Mouse (Mus musculus): ENCODE results near the gene Krtap5-2. TPM values are rescaled to one million over a fixed set of nuclear protein-coding genes. Genes with fewer than 3 reads are reported as not detected.
"Not testable (repeated sequence)": the region's sequence is repeated elsewhere in the genome, so short reads cannot be mapped to it uniquely, and the experiment has no call there.

The Krtap5-2 gene
- polyA plus RNA-seq, 1 experiment = not detected

GRCm38 (mm10) chr7:142198748-142199147, 22.9 kb upstream of the Krtap5-2 start:
- Histone ChIP-seq H3K4me3 (ENCODE audit: low read depth, low read length) (no peak overlapping the region), H3K27ac (ENCODE audit: insufficient read depth, low read length) (no peak overlapping the region), H3K9me3 (replicated peaks; ENCODE audit: control insufficient read depth, insufficient read depth, low read length, poor library complexity, severe bottlenecking) (peaks cover 15% of the 10 kb centered on the region), H3K36me3 (ENCODE audit: control insufficient read depth, insufficient read depth, low read length, poor library complexity, severe bottlenecking) (no peaks in the 10 kb centered on the region), H3K4me1 (ENCODE audit: control insufficient read depth, insufficient read depth, low read length) (no peaks in the 10 kb centered on the region), H3K27me3 (ENCODE audit: control insufficient read depth, insufficient read depth, low read length, poor library complexity, severe bottlenecking) (no peaks in the 10 kb centered on the region), H3K9ac (ENCODE audit: low read depth, poor library complexity, severe bottlenecking) (no peak overlapping the region)
- TF ChIP-seq EP300 (IDR thresholded peaks at IDR 0.05; ENCODE audit: insufficient read depth, low read depth, low read length) (no peak), POLR2A (IDR thresholded peaks at IDR 0.05; ENCODE audit: insufficient read depth, low read length) (no peak)

DNA sequence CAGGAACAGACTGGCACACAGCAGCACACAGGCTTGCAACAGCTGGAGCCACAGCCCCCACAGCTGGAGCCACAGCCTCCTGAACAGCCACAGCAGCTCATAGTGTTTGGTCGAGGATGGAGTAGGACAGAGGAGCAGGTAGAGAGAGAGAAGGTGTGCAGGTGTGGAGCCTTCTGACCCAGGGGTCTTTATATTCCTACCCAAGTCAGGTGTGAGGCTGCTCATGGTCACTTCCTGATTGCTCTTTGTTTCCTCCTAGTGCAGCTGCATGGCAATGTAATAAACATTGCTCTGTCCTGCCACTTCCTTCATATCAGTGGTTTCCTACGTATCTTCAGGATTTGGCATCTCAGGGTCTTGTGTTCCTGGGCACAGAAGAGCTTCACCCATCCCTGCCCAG, 14.5 kb upstream of the Krtap5-2 start, which contains the start of gene Gm10153:
Gene Gm10153, minus strand, starts transcription at position 101 of the 400 bp plus-strand sequence.
- Histone ChIP-seq H3K27me3 (ENCODE audit: control insufficient read depth, insufficient read depth, low read length, poor library complexity, severe bottlenecking) (no peaks in the 10 kb centered on the region), H3K9me3 (replicated peaks; ENCODE audit: control insufficient read depth, insufficient read depth, low read length, poor library complexity, severe bottlenecking) (peaks cover 16% of the 10 kb centered on the region)
- TF ChIP-seq EP300 (IDR thresholded peaks at IDR 0.05; ENCODE audit: insufficient read depth, low read depth, low read length) (no peak), POLR2A (IDR thresholded peaks at IDR 0.05; ENCODE audit: insufficient read depth, low read length) (no peak), CTCF (IDR thresholded peaks at IDR 0.05; ENCODE audit: low read depth, low read length) (no peak)

GRCm38 (mm10) chr7:142188156-142188555, 12.4 kb upstream of the Krtap5-2 start:
- Histone ChIP-seq H3K27me3 (ENCODE audit: control insufficient read depth, insufficient read depth, low read length, poor library complexity, severe bottlenecking) (no peaks in the 10 kb centered on the region), H3K9me3 (replicated peaks; ENCODE audit: control insufficient read depth, insufficient read depth, low read length, poor library complexity, severe bottlenecking) (no peaks in the 10 kb centered on the region), H3K9ac (ENCODE audit: low read depth, poor library complexity, severe bottlenecking) (no peak overlapping the region), H3K27ac (ENCODE audit: insufficient read depth, low read length) (no peak overlapping the region), H3K4me1 (ENCODE audit: control insufficient read depth, insufficient read depth, low read length) (no peaks in the 10 kb centered on the region), H3K4me3 (ENCODE audit: low read depth, low read length) (no peak overlapping the region), H3K36me3 (ENCODE audit: control insufficient read depth, insufficient read depth, low read length, poor library complexity, severe bottlenecking) (no peaks in the 10 kb centered on the region)
- no peak for TF ChIP-seq EP300 (IDR thresholded peaks at IDR 0.05; ENCODE audit: insufficient read depth, low read depth, low read length)
- no peak for TF ChIP-seq CTCF (IDR thresholded peaks at IDR 0.05; ENCODE audit: low read depth, low read length)

More for the DNA sequence above, 14.5 kb upstream of the Krtap5-2 start, which contains the start of gene Gm10153:
- Histone ChIP-seq H3K9ac (ENCODE audit: low read depth, poor library complexity, severe bottlenecking) (no peak within 1 kb of the TSS), H3K27ac (ENCODE audit: insufficient read depth, low read length) (no peak within 1 kb of the TSS), H3K36me3 (ENCODE audit: control insufficient read depth, insufficient read depth, low read length, poor library complexity, severe bottlenecking) (no peaks in the 10 kb centered on the region), H3K4me1 (ENCODE audit: control insufficient read depth, insufficient read depth, low read length) (no peaks in the 10 kb centered on the region), H3K4me3 (ENCODE audit: low read depth, low read length) (no peak within 1 kb of the TSS)

DNA sequence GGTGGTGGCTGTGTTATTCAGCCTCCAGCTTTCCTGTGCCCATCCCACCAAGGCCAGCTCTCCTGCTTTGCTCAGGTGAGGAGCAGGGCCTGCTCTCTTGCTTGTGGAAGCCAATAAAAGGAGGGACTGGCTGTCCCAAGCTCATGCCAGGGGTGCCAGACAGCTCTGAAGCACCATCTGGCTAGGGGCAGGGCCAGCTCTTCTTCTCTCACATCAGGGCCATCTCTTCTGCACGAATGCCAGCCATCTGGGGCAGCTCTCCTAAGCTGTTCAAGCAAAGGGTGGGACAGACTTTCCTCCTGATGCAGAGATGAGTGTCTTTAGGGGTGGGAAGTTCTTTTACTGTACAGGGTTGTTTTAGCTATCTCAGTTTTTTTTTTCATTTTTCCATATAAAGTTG, 5.2 kb upstream of the Krtap5-2 start:
- no peak overlapping the region for H3K9ac ChIP-seq (ENCODE audit: low read depth, poor library complexity, severe bottlenecking)
- no peaks in the 10 kb centered on the region for H3K27me3 ChIP-seq (ENCODE audit: control insufficient read depth, insufficient read depth, low read length, poor library complexity, severe bottlenecking)
- H3K27ac ChIP-seq (ENCODE audit: insufficient read depth, low read length) = no peak overlapping the region
- no peak overlapping the region for H3K4me3 ChIP-seq (ENCODE audit: low read depth, low read length)
- H3K9me3 ChIP-seq (replicated peaks; ENCODE audit: control insufficient read depth, insufficient read depth, low read length, poor library complexity, severe bottlenecking) = no peaks in the 10 kb centered on the region; the same call in 1 of the 2 replicates
- no peaks in the 10 kb centered on the region for H3K36me3 ChIP-seq (ENCODE audit: control insufficient read depth, insufficient read depth, low read length, poor library complexity, severe bottlenecking)
- H3K4me1 ChIP-seq (ENCODE audit: control insufficient read depth, insufficient read depth, low read length) = no peaks in the 10 kb centered on the region
- TF ChIP-seq POLR2A (IDR thresholded peaks at IDR 0.05; ENCODE audit: insufficient read depth, low read length) = no peak
- TF ChIP-seq CTCF (IDR thresholded peaks at IDR 0.05; ENCODE audit: low read depth, low read length) = no peak
- TF ChIP-seq EP300 (IDR thresholded peaks at IDR 0.05; ENCODE audit: insufficient read depth, low read depth, low read length) = no peak

- Histone ChIP-seq H3K4me3 (ENCODE audit: low read depth, low read length) (no peak overlapping the region), H3K36me3 (ENCODE audit: control insufficient read depth, insufficient read depth, low read length, poor library complexity, severe bottlenecking) (no peaks in the 10 kb centered on the region), H3K4me1 (ENCODE audit: control insufficient read depth, insufficient read depth, low read length) (no peaks in the 10 kb centered on the region), H3K9me3 (replicated peaks; ENCODE audit: control insufficient read depth, insufficient read depth, low read length, poor library complexity, severe bottlenecking) (no peaks in the 10 kb centered on the region; the same call in 1 of the 2 replicates), H3K27me3 (ENCODE audit: control insufficient read depth, insufficient read depth, low read length, poor library complexity, severe bottlenecking) (no peaks in the 10 kb centered on the region), H3K27ac (ENCODE audit: insufficient read depth, low read length) (no peak overlapping the region), H3K9ac (ENCODE audit: low read depth, poor library complexity, severe bottlenecking) (no peak overlapping the region)
- no peak for TF ChIP-seq EP300 (IDR thresholded peaks at IDR 0.05; ENCODE audit: insufficient read depth, low read depth, low read length)
- no peak for TF ChIP-seq CTCF (IDR thresholded peaks at IDR 0.05; ENCODE audit: low read depth, low read length)
- no peak for TF ChIP-seq POLR2A (IDR thresholded peaks at IDR 0.05; ENCODE audit: insufficient read depth, low read length)
Observed at GRCm38 (mm10) chr7:142178685-142179084, 2.9 kb upstream of the Krtap5-2 start.

GRCm38 (mm10) chr7:142169836-142170235, 6.0 kb downstream of the Krtap5-2 start:
- Histone ChIP-seq H3K36me3 (ENCODE audit: control insufficient read depth, insufficient read depth, low read length, poor library complexity, severe bottlenecking) (no peaks in the 10 kb centered on the region), H3K9ac (ENCODE audit: low read depth, poor library complexity, severe bottlenecking) (no peak overlapping the region), H3K4me1 (ENCODE audit: control insufficient read depth, insufficient read depth, low read length) (no peaks in the 10 kb centered on the region), H3K27me3 (ENCODE audit: control insufficient read depth, insufficient read depth, low read length, poor library complexity, severe bottlenecking) (no peaks in the 10 kb centered on the region), H3K27ac (ENCODE audit: insufficient read depth, low read length) (no peak overlapping the region), H3K4me3 (ENCODE audit: low read depth, low read length) (no peak overlapping the region), H3K9me3 (replicated peaks; ENCODE audit: control insufficient read depth, insufficient read depth, low read length, poor library complexity, severe bottlenecking) (no peaks in the 10 kb centered on the region)
- no peak for TF ChIP-seq POLR2A (IDR thresholded peaks at IDR 0.05; ENCODE audit: insufficient read depth, low read length)
- TF ChIP-seq EP300 (IDR thresholded peaks at IDR 0.05; ENCODE audit: insufficient read depth, low read depth, low read length) = no peak

DNA sequence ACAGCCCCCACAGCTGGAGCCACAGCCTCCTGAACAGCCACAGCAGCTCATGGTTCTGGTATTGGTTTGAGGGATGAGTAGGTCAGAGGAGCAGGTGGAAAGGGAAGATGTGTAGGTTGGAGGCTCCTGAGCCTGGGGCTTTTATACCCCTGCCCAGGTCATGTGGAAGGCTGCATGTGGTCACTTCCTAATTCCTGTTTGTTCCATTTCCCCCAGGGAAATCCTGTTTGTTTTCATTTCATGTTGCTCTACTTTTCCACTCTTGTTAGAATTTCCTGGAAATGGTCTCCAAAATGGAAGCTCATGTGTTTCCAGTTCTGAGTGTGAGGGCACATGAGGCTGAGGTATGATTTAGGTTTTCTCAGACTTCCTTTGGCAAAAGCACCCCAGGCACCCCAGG, 10.2 kb downstream of the Krtap5-2 start, which contains the start of gene Gm4553:
Gene Gm4553, minus strand, starts transcription at position 101 of the 400 bp plus-strand sequence.
- H3K27me3 ChIP-seq (ENCODE audit: control insufficient read depth, insufficient read depth, low read length, poor library complexity, severe bottlenecking); H3K9ac ChIP-seq (ENCODE audit: low read depth, poor library complexity, severe bottlenecking); H3K4me1 ChIP-seq (ENCODE audit: control insufficient read depth, insufficient read depth, low read length); H3K36me3 ChIP-seq (ENCODE audit: control insufficient read depth, insufficient read depth, low read length, poor library complexity, severe bottlenecking); H3K27ac ChIP-seq (ENCODE audit: insufficient read depth, low read length); H3K9me3 ChIP-seq (replicated peaks; ENCODE audit: control insufficient read depth, insufficient read depth, low read length, poor library complexity, severe bottlenecking); H3K4me3 ChIP-seq (ENCODE audit: low read depth, low read length): not testable (repeated sequence)
